14 mouse cellular contexts compared by ENCODE assay signal in genomic region chr13:43241750-43242149, GRCm38 (mm10).
DNase-seq lines count a peak whose midpoint lies in the region; ATAC-seq lines count a peak whose summit lies in the region.
"Had no signal": no experiment of that assay in that cellular context is flagged by ENCODE, and none has a peak within 500 bp of the region (broad histone marks: within the 10 kb centered on the region; RNA-seq: fewer than 3 reads in every experiment).

No protein-coding gene starts in this region.

- peak; percentile 36 for DNase-seq in adrenal gland, postnatal 14 days
- DNase-seq in adrenal gland, postnatal 25 days, result no peak
- DNase-seq in heart, embryonic 10.5 days (ENCODE audit: low spot score), result no peak
- DNase-seq in liver, embryonic 11.5 days (ENCODE audit: low spot score), result no peak
- DNase-seq in limb, embryonic 10.5 days (ENCODE audit: low spot score), result no peak
- no peak for DNase-seq in kidney, postnatal 25 days
- DNase-seq: cerebellum, adult 9-11 months; thymus, adult 18-20 months had no signal

- H3K36me3 ChIP-seq in heart, embryonic 10.5 days, result 0 out of 2 replicates have a peak, but pooled peaks cover 8% of the 10 kb centered on the region
- H3K36me3 ChIP-seq in heart, embryonic 11.5 days (ENCODE audit: control insufficient read depth, insufficient read depth, low read length), result no peaks in the 10 kb centered on the region
- H3K36me3 ChIP-seq in liver, embryonic 12.5 days, result no peaks in the 10 kb centered on the region
- H3K36me3 ChIP-seq in liver, embryonic 11.5 days (ENCODE audit: control insufficient read depth, insufficient read depth, low read length), result no peaks in the 10 kb centered on the region
- no peaks in the 10 kb centered on the region for H3K36me3 ChIP-seq in limb, embryonic 10.5 days

- ATAC-seq in heart, embryonic 11.5 days (replicated peaks; ENCODE audit: insufficient number of reproducible peaks, low FRiP score, low TSS enrichment), result no peak
- ATAC-seq in liver, embryonic 12.5 days, result no peak
- ATAC-seq in liver, embryonic 11.5 days (replicated peaks; ENCODE audit: low FRiP score), result no peak
- ATAC-seq: activated CD4-positive, CD25-positive, alpha-beta regulatory T cell, adult 4 months; intestine, postnatal 0 days had no signal

- H3K4me1 ChIP-seq in heart, embryonic 10.5 days, result peaks cover 53% of the 10 kb centered on the region
- peaks cover 33% of the 10 kb centered on the region for H3K4me1 ChIP-seq in heart, embryonic 11.5 days (ENCODE audit: control insufficient read depth, insufficient read depth, low read length)
- H3K4me1 ChIP-seq in liver, embryonic 12.5 days, result peaks cover 60% of the 10 kb centered on the region
- peaks cover 16% of the 10 kb centered on the region for H3K4me1 ChIP-seq in liver, embryonic 11.5 days (replicated peaks; ENCODE audit: control insufficient read depth, insufficient read depth, low read length)
- H3K4me1 ChIP-seq in limb, embryonic 10.5 days, result peaks cover 20% of the 10 kb centered on the region

- no peak overlapping the region for H3K4me3 ChIP-seq in heart, embryonic 10.5 days
- H3K4me3 ChIP-seq in heart, embryonic 11.5 days (ENCODE audit: low read depth, low read length), result no peak overlapping the region
- H3K4me3 ChIP-seq in liver, embryonic 12.5 days, result no peak overlapping the region
- H3K4me3 ChIP-seq in liver, embryonic 11.5 days (ENCODE audit: low read depth, low read length), result no peak overlapping the region
- no peak overlapping the region for H3K4me3 ChIP-seq in limb, embryonic 10.5 days

- 67% methylated on average over 2 of the region's 2 CpGs for WGBS in heart, embryonic 10.5 days
- 67% methylated on average over 2 of the region's 2 CpGs for WGBS in heart, embryonic 11.5 days (ENCODE audit: insufficient replicate concordance)
- WGBS in liver, embryonic 12.5 days (ENCODE audit: insufficient replicate concordance), result 71% methylated on average over 2 of the region's 2 CpGs
- 77% methylated on average over 2 of the region's 2 CpGs for WGBS in liver, embryonic 11.5 days
- 75% methylated on average over 2 of the region's 2 CpGs for WGBS in limb, embryonic 10.5 days

- H3K9ac ChIP-seq in heart, embryonic 11.5 days (ENCODE audit: low read depth, low read length), result no peak overlapping the region
- H3K9ac ChIP-seq in liver, embryonic 12.5 days, result peak overlapping the region; percentile 23; the same call in 1 of the 2 replicates
- no peak overlapping the region for H3K9ac ChIP-seq in liver, embryonic 11.5 days (ENCODE audit: low read depth, low read length)
- H3K9ac ChIP-seq: lung, embryonic 14.5 days had no signal

- H3K4me2 ChIP-seq in heart, embryonic 11.5 days, result no peak overlapping the region
- H3K4me2 ChIP-seq in liver, embryonic 12.5 days, result no peak overlapping the region
- no peak overlapping the region for H3K4me2 ChIP-seq in liver, embryonic 11.5 days
- H3K4me2 ChIP-seq: lung, embryonic 14.5 days had no signal

- H3K27me3 ChIP-seq in heart, embryonic 10.5 days (ENCODE audit: insufficient read depth, poor library complexity, severe bottlenecking), result no peaks in the 10 kb centered on the region
- H3K27me3 ChIP-seq in heart, embryonic 11.5 days (ENCODE audit: control insufficient read depth, insufficient read depth, low read length), result no peaks in the 10 kb centered on the region
- H3K27me3 ChIP-seq in liver, embryonic 12.5 days (replicated peaks), result 0 out of 2 replicates have a peak, but pooled peaks cover 6% of the 10 kb centered on the region
- no peaks in the 10 kb centered on the region; the same call in 1 of the 2 replicates for H3K27me3 ChIP-seq in liver, embryonic 11.5 days (replicated peaks; ENCODE audit: control insufficient read depth, insufficient read depth, low read length)
- H3K27me3 ChIP-seq in limb, embryonic 10.5 days (ENCODE audit: low read depth, poor library complexity, severe bottlenecking), result no peaks in the 10 kb centered on the region

- H3K9me3 ChIP-seq in heart, embryonic 10.5 days, result no peaks in the 10 kb centered on the region
- no peaks in the 10 kb centered on the region for H3K9me3 ChIP-seq in heart, embryonic 11.5 days (replicated peaks; ENCODE audit: control insufficient read depth, low read length)
- H3K9me3 ChIP-seq in liver, embryonic 12.5 days (replicated peaks), result no peaks in the 10 kb centered on the region
- no peaks in the 10 kb centered on the region for H3K9me3 ChIP-seq in liver, embryonic 11.5 days (ENCODE audit: control insufficient read depth, low read length)
- no peaks in the 10 kb centered on the region for H3K9me3 ChIP-seq in limb, embryonic 10.5 days (replicated peaks)

- H3K27ac ChIP-seq in heart, embryonic 10.5 days, result peak overlapping the region; percentile 47
- no peak overlapping the region for H3K27ac ChIP-seq in heart, embryonic 11.5 days (ENCODE audit: low read depth, low read length)
- H3K27ac ChIP-seq in liver, embryonic 12.5 days, result no peak overlapping the region
- no peak overlapping the region for H3K27ac ChIP-seq in liver, embryonic 11.5 days (ENCODE audit: low read depth, low read length)
- peak overlapping the region; percentile 30; the same call in 1 of the 2 replicates for H3K27ac ChIP-seq in limb, embryonic 10.5 days
- H3K27ac ChIP-seq: macrophage had no signal

Comparison
In these comparisons a context has a peak if more than half of its experiments do, and no peak if none do; other contexts are left out.
1. H3K27ac ChIP-seq: peak in heart, embryonic 10.5 days (single experiment) and limb, embryonic 10.5 days (single experiment); none in heart, embryonic 11.5 days (single experiment), liver, embryonic 12.5 days (single experiment) and liver, embryonic 11.5 days (single experiment).